Mouse (Mus musculus) kidney, embryonic 16.5 days (tissue): ENCODE results near the gene Fcrlb. TPM values are rescaled to one million over a fixed set of nuclear protein-coding genes. Genes with fewer than 3 reads are reported as not detected.

Experiments
- ATAC-seq: fragments of 200-750 bp; cut with Nextera tagmentation; 2 replicates; pipeline ENCODE4 v1.8.0; 2017; ENCODE audit warnings: moderate TSS enrichment; ENCODE audit not compliant: low FRiP score, low TSS enrichment
- H3K27ac ChIP-seq: fragments of 300-500 bp; sonication (generic); 2 replicates; pipeline ENCODE4 v1.5.1; 2014; ENCODE audit warnings: low read length
- H3K27me3 ChIP-seq: fragments of 300-500 bp; sonication (generic); 2 replicates; pipeline ENCODE4 v1.6.1; 2014; ENCODE audit warnings: low read length, control low read depth, mixed read lengths; ENCODE audit not compliant: insufficient read depth
- H3K36me3 ChIP-seq: fragments of 300-500 bp; sonication (generic); 2 replicates; pipeline ENCODE4 v1.6.1; 2014; ENCODE audit warnings: low read length, control low read depth, mixed read lengths; ENCODE audit not compliant: insufficient read depth
- H3K4me1 ChIP-seq: fragments of 300-500 bp; sonication (generic); 2 replicates; pipeline ENCODE4 v1.6.1; 2014; ENCODE audit warnings: low read length, control low read depth, mixed read lengths; ENCODE audit not compliant: insufficient read depth
- H3K4me2 ChIP-seq: fragments of 300-500 bp; sonication (generic); replicated peaks from 2 replicates; pipeline ENCODE4 v1.6.1; 2014; ENCODE audit warnings: low read depth, low read length
- H3K4me3 ChIP-seq: fragments of 300-500 bp; sonication (generic); 2 replicates; pipeline ENCODE4 v1.5.1; 2014; ENCODE audit warnings: mild to moderate bottlenecking, low read length
- H3K9ac ChIP-seq: fragments of 300-500 bp; sonication (generic); replicated peaks from 2 replicates; pipeline ENCODE4 v1.6.1; 2014; ENCODE audit warnings: low read length
- H3K9me3 ChIP-seq: fragments of 300-500 bp; sonication (generic); 2 replicates; pipeline ENCODE4 v1.6.1; 2016; ENCODE audit warnings: low read length, control low read depth
- WGBS: fragments of 180-500 bp; shearing (Covaris S2); extraction: QIAGEN DNeasy Blood & Tissue Kit; methylation state at CpG from one replicate; pipeline ENCODE4 v1.1.7; 2014; 5-methylcytosine and 5-hydroxymethylcytosine counted together
- polyA plus RNA-seq: library from polyadenylated mRNA; unstranded; fragments of >200 nt; fragmentation: Nextera tagmentation; extraction: Ambion mirVana; gene quantifications from 2 replicates; pipeline ENCODE4 v1.2.1, GENCODE M21; 2015

Gene Fcrlb
- polyA plus RNA-seq, 1 experiment from 2014 or later = 0.24 TPM

GRCm38 (mm10) chr1:170934383-170934782 is 21.6 kb upstream of the Fcrlb start:
- H3K27ac ChIP-seq = no peak overlapping the region
- no peak overlapping the region for H3K9ac ChIP-seq
- no peaks in the 10 kb centered on the region for H3K27me3 ChIP-seq
- WGBS = 36% methylated on average over 2 of the region's 2 CpGs
- no peaks in the 10 kb centered on the region for H3K36me3 ChIP-seq
- no peaks in the 10 kb centered on the region for H3K9me3 ChIP-seq
- no peak for ATAC-seq
- no peak overlapping the region for H3K4me3 ChIP-seq
- H3K4me2 ChIP-seq = no peak overlapping the region
- H3K4me1 ChIP-seq = no peaks in the 10 kb centered on the region

- WGBS = 94% methylated on average over 1 of the region's 1 CpGs
- H3K27ac ChIP-seq = no peak overlapping the region
- H3K27me3 ChIP-seq = no peaks in the 10 kb centered on the region
- H3K4me3 ChIP-seq = no peak overlapping the region
- H3K4me2 ChIP-seq = no peak overlapping the region
- H3K4me1 ChIP-seq = no peaks in the 10 kb centered on the region
- no peaks in the 10 kb centered on the region for H3K36me3 ChIP-seq
- H3K9me3 ChIP-seq = no peaks in the 10 kb centered on the region
- H3K9ac ChIP-seq = no peak overlapping the region
- ATAC-seq = no peak
Observed at GRCm38 (mm10) chr1:170933940-170934339, 21.2 kb upstream of the Fcrlb start.

DNA sequence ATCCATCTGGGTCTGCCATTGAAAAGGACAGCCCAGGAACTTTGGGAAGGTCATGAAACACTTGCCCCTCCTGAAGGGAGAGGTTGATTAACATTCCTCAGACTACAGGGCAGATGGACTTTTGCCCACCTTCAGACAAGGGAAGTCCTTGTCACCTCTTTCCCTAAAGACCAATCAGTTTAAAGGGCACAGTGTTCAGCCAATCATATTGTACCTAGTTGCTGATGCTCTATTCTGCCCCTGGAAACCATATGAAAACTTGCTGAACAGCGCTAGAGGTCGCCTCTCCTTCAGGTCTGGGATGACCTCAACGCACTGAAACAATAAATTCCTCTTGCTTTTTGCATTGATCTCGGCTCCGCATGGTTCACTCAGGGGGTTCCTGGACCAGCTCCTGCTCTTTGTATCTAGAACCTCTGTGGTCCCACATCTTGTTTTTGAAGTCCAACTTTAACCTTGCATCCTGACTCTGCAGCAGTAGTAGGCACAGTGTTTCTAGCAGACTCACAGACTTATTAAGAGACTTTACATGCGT is 20.7 kb upstream of the Fcrlb start:
- Histone ChIP-seq H3K36me3 (no peaks in the 10 kb centered on the region), H3K27ac (no peak overlapping the region), H3K27me3 (no peaks in the 10 kb centered on the region), H3K4me3 (no peak overlapping the region), H3K4me2 (no peak overlapping the region), H3K4me1 (no peaks in the 10 kb centered on the region), H3K9me3 (no peaks in the 10 kb centered on the region), H3K9ac (no peak overlapping the region)
- 59% methylated on average over 6 of the region's 6 CpGs for WGBS
- ATAC-seq = no peak

DNA sequence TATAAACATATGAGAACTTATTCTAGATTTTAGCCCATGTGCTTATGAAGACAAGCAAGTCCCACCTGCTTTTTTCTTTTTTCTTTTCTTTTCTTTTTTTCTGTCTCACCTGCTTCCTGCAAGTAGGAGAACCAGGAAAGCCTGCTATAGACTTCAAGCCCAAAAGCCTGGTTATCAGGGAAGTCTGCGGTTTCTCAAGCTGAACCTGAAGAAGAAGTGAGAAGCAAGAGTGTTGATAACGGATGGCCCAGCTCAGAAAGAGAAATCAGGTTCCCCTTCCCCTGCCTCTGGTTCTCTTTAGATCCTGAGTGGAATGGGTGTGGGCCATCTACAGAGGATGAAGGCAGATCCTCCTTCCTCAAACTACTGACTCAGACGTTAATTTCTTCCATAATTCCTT is 19.3 kb upstream of the Fcrlb start:
- Histone ChIP-seq H3K9ac (no peak overlapping the region), H3K4me1 (no peaks in the 10 kb centered on the region), H3K27me3 (no peaks in the 10 kb centered on the region), H3K36me3 (no peaks in the 10 kb centered on the region), H3K4me2 (no peak overlapping the region), H3K4me3 (no peak overlapping the region), H3K9me3 (no peaks in the 10 kb centered on the region), H3K27ac (no peak overlapping the region)
- ATAC-seq = no peak
- WGBS = 82% methylated on average over 3 of the region's 3 CpGs

DNA sequence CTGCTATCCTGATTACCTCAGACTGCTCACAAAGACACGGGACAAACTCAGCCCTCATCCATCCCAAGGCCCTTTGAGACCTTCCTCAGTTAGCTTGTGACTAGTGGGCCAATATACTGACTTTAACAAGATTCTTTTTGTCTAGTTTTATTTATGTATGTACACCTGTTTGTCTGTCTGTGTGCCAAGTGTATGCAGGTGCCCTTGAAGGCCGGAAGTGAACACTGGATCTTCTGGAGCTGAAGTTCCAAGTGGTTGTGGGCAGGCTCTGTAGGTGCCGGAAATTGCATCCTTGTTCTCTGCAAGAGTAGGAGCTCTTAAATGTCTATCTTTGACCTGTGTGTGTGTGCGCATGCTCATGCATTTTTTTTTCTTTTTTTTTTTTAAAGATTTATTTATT is 16.5 kb upstream of the Fcrlb start:
- no peak for ATAC-seq
- Histone ChIP-seq H3K36me3 (no peaks in the 10 kb centered on the region), H3K4me1 (no peaks in the 10 kb centered on the region), H3K27me3 (no peaks in the 10 kb centered on the region), H3K27ac (no peak overlapping the region), H3K4me2 (no peak overlapping the region), H3K4me3 (no peak overlapping the region), H3K9ac (no peak overlapping the region), H3K9me3 (no peaks in the 10 kb centered on the region)
- 86% methylated on average over 4 of the region's 4 CpGs for WGBS

DNA sequence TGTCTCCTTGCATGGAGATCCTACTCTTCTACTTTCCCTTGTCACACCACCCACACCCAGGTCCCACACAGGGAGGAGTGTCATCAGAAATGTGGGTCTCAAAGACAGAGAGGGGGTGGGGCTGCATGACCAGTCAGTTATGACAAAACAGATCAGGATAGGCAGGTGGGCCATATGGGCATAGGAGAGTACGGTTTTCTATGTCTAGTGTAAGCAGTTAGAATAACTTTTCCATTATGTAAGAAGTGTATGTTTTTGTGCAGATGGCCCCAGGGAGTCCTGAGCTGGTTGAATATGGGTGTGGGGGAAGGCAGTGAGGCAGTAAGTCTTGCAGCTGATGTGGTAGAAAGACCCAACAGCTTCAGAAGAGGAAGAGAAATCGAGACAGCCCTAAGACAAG is 15.7 kb upstream of the Fcrlb start:
- no peak overlapping the region for H3K4me3 ChIP-seq
- no peak overlapping the region for H3K9ac ChIP-seq
- H3K27ac ChIP-seq = no peak overlapping the region
- ATAC-seq = no peak
- H3K36me3 ChIP-seq = no peaks in the 10 kb centered on the region
- 81% methylated on average over 2 of the region's 2 CpGs for WGBS
- no peaks in the 10 kb centered on the region for H3K4me1 ChIP-seq
- H3K9me3 ChIP-seq = no peaks in the 10 kb centered on the region
- no peak overlapping the region for H3K4me2 ChIP-seq
- H3K27me3 ChIP-seq = no peaks in the 10 kb centered on the region

GRCm38 (mm10) chr1:170927378-170927777 is 14.6 kb upstream of the Fcrlb start, which contains the start of gene Fcrla:
Gene Fcrla, minus strand, starts transcription at chr1:170927583.
- no peak for ATAC-seq
- H3K4me2 ChIP-seq = no peak within 1 kb of the TSS
- H3K4me1 ChIP-seq = no peaks in the 10 kb centered on the region
- H3K36me3 ChIP-seq = no peaks in the 10 kb centered on the region
- no peaks in the 10 kb centered on the region for H3K27me3 ChIP-seq
- no peak within 1 kb of the TSS for H3K9ac ChIP-seq
- no peak within 1 kb of the TSS for H3K27ac ChIP-seq
- H3K9me3 ChIP-seq = no peaks in the 10 kb centered on the region
- H3K4me3 ChIP-seq = no peak within 1 kb of the TSS
- 88% methylated on average over 3 of the region's 3 CpGs for WGBS

DNA sequence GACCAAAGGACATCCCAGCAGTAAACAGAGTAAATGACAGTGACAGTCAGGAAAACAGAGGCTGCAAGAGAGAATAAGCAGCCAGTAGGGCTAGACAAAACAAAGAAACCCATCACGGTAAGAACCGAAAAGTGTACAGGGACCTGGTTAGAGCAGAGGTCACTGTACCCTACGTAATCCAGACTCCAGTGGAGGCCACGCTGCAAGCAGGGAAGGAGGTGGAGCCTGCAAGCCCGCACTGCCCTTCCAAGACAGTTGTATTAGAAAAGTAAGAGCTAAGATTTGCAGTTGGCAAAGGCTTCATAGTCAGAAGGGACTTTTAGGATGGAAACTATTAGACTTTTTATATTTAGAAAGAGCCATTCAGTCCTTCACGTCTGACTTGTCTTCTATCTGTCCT is 14.2 kb upstream of the Fcrlb start:
- no peak for ATAC-seq
- no peaks in the 10 kb centered on the region for H3K27me3 ChIP-seq
- 50% methylated on average over 6 of the region's 6 CpGs for WGBS

DNA sequence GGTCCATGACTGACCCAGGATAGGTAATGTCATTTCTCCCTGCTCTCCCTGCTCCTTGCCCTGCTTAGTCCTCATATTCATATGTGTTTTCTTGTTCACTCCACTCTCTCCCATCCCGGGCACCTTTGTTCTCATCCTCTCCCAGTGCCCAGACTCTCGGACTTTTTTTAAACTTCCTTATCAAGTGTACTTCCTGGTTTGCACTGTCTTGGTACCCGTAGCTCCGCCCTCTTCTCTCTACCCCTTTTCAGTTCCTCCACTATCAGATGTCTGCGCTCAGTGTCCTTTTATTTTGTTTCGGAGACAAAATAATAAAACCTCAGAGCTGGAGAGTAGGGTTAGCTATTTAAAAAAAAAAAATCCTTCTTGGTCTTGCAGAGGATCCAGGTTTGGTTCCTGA is 11.7 kb upstream of the Fcrlb start:
- H3K4me3 ChIP-seq = no peak overlapping the region
- no peaks in the 10 kb centered on the region for H3K4me1 ChIP-seq
- no peaks in the 10 kb centered on the region for H3K36me3 ChIP-seq
- 72% methylated on average over 6 of the region's 6 CpGs for WGBS
- ATAC-seq = no peak
- H3K27ac ChIP-seq = no peak overlapping the region
- H3K27me3 ChIP-seq = no peaks in the 10 kb centered on the region
- no peaks in the 10 kb centered on the region for H3K9me3 ChIP-seq
- H3K4me2 ChIP-seq = no peak overlapping the region
- H3K9ac ChIP-seq = no peak overlapping the region

More for the DNA sequence above, 14.2 kb upstream of the Fcrlb start:
- Histone ChIP-seq H3K27ac (no peak overlapping the region), H3K9me3 (no peaks in the 10 kb centered on the region), H3K4me2 (no peak overlapping the region), H3K4me1 (no peaks in the 10 kb centered on the region), H3K36me3 (no peaks in the 10 kb centered on the region), H3K9ac (no peak overlapping the region), H3K4me3 (no peak overlapping the region)

GRCm38 (mm10) chr1:170919308-170919707 is 6.6 kb upstream of the Fcrlb start:
- no peak for ATAC-seq
- H3K4me3 ChIP-seq = no peak overlapping the region
- no peaks in the 10 kb centered on the region for H3K36me3 ChIP-seq
- no peak overlapping the region for H3K27ac ChIP-seq
- H3K9ac ChIP-seq = no peak overlapping the region
- no peaks in the 10 kb centered on the region for H3K9me3 ChIP-seq
- 93% methylated on average over 8 of the region's 8 CpGs for WGBS
- no peaks in the 10 kb centered on the region for H3K27me3 ChIP-seq
- H3K4me2 ChIP-seq = no peak overlapping the region
- no peaks in the 10 kb centered on the region for H3K4me1 ChIP-seq
